Mouse (Mus musculus): ENCODE data around the gene Ccdc34. TPM values are rescaled to one million over a fixed set of nuclear protein-coding genes. Genes with fewer than 3 reads are reported as not detected.

Ccdc34 gene
- polyA plus RNA-seq, 1 experiment from 2014 or later, result 26.8 TPM

GRCm38 (mm10) chr2:110172456-110172855, 154.8 kb downstream of the Ccdc34 start:
- Histone ChIP-seq H3K27me3 (replicated peaks) (no peaks in the 10 kb centered on the region), H3K4me1 (no peaks in the 10 kb centered on the region)

GRCm38 (mm10) chr2:110173818-110174247, 156.2 kb downstream of the Ccdc34 start:
- Histone ChIP-seq H3K27me3 (replicated peaks) (no peaks in the 10 kb centered on the region), H3K27ac (no peak overlapping the region), H3K4me3 (no peak overlapping the region), H3K4me2 (no peak overlapping the region), H3K9me3 (replicated peaks) (no peaks in the 10 kb centered on the region), H3K9ac (no peak overlapping the region), H3K4me1 (no peaks in the 10 kb centered on the region), H3K36me3 (no peaks in the 10 kb centered on the region)
- ATAC-seq, result no peak
- 57% methylated on average over 7 of the region's 7 CpGs for WGBS (ENCODE audit: insufficient replicate concordance)

More at GRCm38 (mm10) chr2:110172456-110172855, 154.8 kb downstream of the Ccdc34 start:
- no peak for ATAC-seq
- H3K36me3 ChIP-seq, result no peaks in the 10 kb centered on the region
- no peak overlapping the region for H3K9ac ChIP-seq
- no peak overlapping the region for H3K27ac ChIP-seq
- no peak overlapping the region for H3K4me3 ChIP-seq
- no peaks in the 10 kb centered on the region for H3K9me3 ChIP-seq (replicated peaks)
- H3K4me2 ChIP-seq, result no peak overlapping the region
- WGBS (ENCODE audit: insufficient replicate concordance), result 64% methylated on average over 7 of the region's 7 CpGs

- Histone ChIP-seq H3K4me2 (no peak overlapping the region), H3K27me3 (replicated peaks) (no peaks in the 10 kb centered on the region), H3K36me3 (no peaks in the 10 kb centered on the region), H3K9me3 (replicated peaks) (no peaks in the 10 kb centered on the region), H3K27ac (no peak overlapping the region), H3K4me3 (no peak overlapping the region), H3K4me1 (no peaks in the 10 kb centered on the region), H3K9ac (no peak overlapping the region)
- ATAC-seq, result no peak
- WGBS (ENCODE audit: insufficient replicate concordance), result 45% methylated on average over 2 of the region's 2 CpGs
Observed at GRCm38 (mm10) chr2:110176761-110177400, 159.3 kb downstream of the Ccdc34 start.

- no peaks in the 10 kb centered on the region for H3K27me3 ChIP-seq (replicated peaks)
- no peak overlapping the region for H3K27ac ChIP-seq
- no peak overlapping the region for H3K4me2 ChIP-seq
- no peak overlapping the region for H3K4me3 ChIP-seq
- H3K9me3 ChIP-seq (replicated peaks), result no peaks in the 10 kb centered on the region
- ATAC-seq, result no peak
- no peaks in the 10 kb centered on the region for H3K36me3 ChIP-seq
- H3K9ac ChIP-seq, result no peak overlapping the region
- H3K4me1 ChIP-seq, result no peaks in the 10 kb centered on the region
- 38% methylated on average over 2 of the region's 2 CpGs for WGBS (ENCODE audit: insufficient replicate concordance)
Observed at GRCm38 (mm10) chr2:110177406-110177805, 159.8 kb downstream of the Ccdc34 start.

GRCm38 (mm10) chr2:110177879-110178278, 160.3 kb downstream of the Ccdc34 start:
- H3K4me1 ChIP-seq, result no peaks in the 10 kb centered on the region
- H3K36me3 ChIP-seq, result no peaks in the 10 kb centered on the region
- WGBS (ENCODE audit: insufficient replicate concordance), result 68% methylated on average over 7 of the region's 7 CpGs
- ATAC-seq, result no peak
- H3K9ac ChIP-seq, result no peak overlapping the region
- H3K4me3 ChIP-seq, result no peak overlapping the region
- H3K9me3 ChIP-seq (replicated peaks), result no peaks in the 10 kb centered on the region
- H3K4me2 ChIP-seq, result no peak overlapping the region
- H3K27ac ChIP-seq, result no peak overlapping the region
- no peaks in the 10 kb centered on the region for H3K27me3 ChIP-seq (replicated peaks)

- ATAC-seq, result peak; percentile 42; the same call in 1 of the 2 replicates
Observed at GRCm38 (mm10) chr2:110179669-110180315, 162.2 kb downstream of the Ccdc34 start.

GRCm38 (mm10) chr2:110180316-110180670, 162.7 kb downstream of the Ccdc34 start:
- no peaks in the 10 kb centered on the region for H3K36me3 ChIP-seq
- ATAC-seq, result no peak
- no peak overlapping the region for H3K9ac ChIP-seq
- no peaks in the 10 kb centered on the region for H3K27me3 ChIP-seq (replicated peaks)
- no peak overlapping the region for H3K27ac ChIP-seq
- H3K4me2 ChIP-seq, result no peak overlapping the region
- H3K9me3 ChIP-seq (replicated peaks), result no peaks in the 10 kb centered on the region
- H3K4me1 ChIP-seq, result no peaks in the 10 kb centered on the region
- no peak overlapping the region for H3K4me3 ChIP-seq
- WGBS (ENCODE audit: insufficient replicate concordance), result 60% methylated on average over 7 of the region's 7 CpGs

More at GRCm38 (mm10) chr2:110179669-110180315, 162.2 kb downstream of the Ccdc34 start:
- H3K4me3 ChIP-seq, result no peak overlapping the region
- no peaks in the 10 kb centered on the region for H3K4me1 ChIP-seq
- H3K4me2 ChIP-seq, result no peak overlapping the region
- no peak overlapping the region for H3K27ac ChIP-seq
- H3K9me3 ChIP-seq (replicated peaks), result no peaks in the 10 kb centered on the region
- H3K9ac ChIP-seq, result no peak overlapping the region
- 35% methylated on average over 10 of the region's 10 CpGs for WGBS (ENCODE audit: insufficient replicate concordance)
- no peaks in the 10 kb centered on the region for H3K27me3 ChIP-seq (replicated peaks)
- no peaks in the 10 kb centered on the region for H3K36me3 ChIP-seq

GRCm38 (mm10) chr2:110181666-110182065, 164.0 kb downstream of the Ccdc34 start:
- H3K27ac ChIP-seq, result no peak overlapping the region
- H3K4me1 ChIP-seq, result no peaks in the 10 kb centered on the region
- H3K4me3 ChIP-seq, result no peak overlapping the region
- H3K27me3 ChIP-seq (replicated peaks), result no peaks in the 10 kb centered on the region
- no peak for ATAC-seq
- no peak overlapping the region for H3K9ac ChIP-seq
- WGBS (ENCODE audit: insufficient replicate concordance), result 59% methylated on average over 6 of the region's 6 CpGs
- H3K9me3 ChIP-seq (replicated peaks), result no peaks in the 10 kb centered on the region
- H3K36me3 ChIP-seq, result no peaks in the 10 kb centered on the region
- no peak overlapping the region for H3K4me2 ChIP-seq

GRCm38 (mm10) chr2:110182248-110182647, 164.6 kb downstream of the Ccdc34 start:
- 56% methylated on average over 6 of the region's 6 CpGs for WGBS (ENCODE audit: insufficient replicate concordance)
- no peaks in the 10 kb centered on the region for H3K36me3 ChIP-seq
- H3K27me3 ChIP-seq (replicated peaks), result no peaks in the 10 kb centered on the region
- no peak overlapping the region for H3K4me3 ChIP-seq
- ATAC-seq, result no peak
- H3K27ac ChIP-seq, result no peak overlapping the region
- H3K9ac ChIP-seq, result no peak overlapping the region
- H3K4me2 ChIP-seq, result no peak overlapping the region
- no peaks in the 10 kb centered on the region for H3K4me1 ChIP-seq
- H3K9me3 ChIP-seq (replicated peaks), result no peaks in the 10 kb centered on the region

GRCm38 (mm10) chr2:110182795-110183486, 165.3 kb downstream of the Ccdc34 start:
- Histone ChIP-seq H3K27me3 (replicated peaks) (no peaks in the 10 kb centered on the region), H3K9me3 (replicated peaks) (no peaks in the 10 kb centered on the region), H3K4me2 (no peak overlapping the region), H3K9ac (no peak overlapping the region), H3K4me1 (no peaks in the 10 kb centered on the region), H3K36me3 (no peaks in the 10 kb centered on the region), H3K27ac (no peak overlapping the region), H3K4me3 (no peak overlapping the region)
- ATAC-seq, result no peak
- WGBS (ENCODE audit: insufficient replicate concordance), result 69% methylated on average over 4 of the region's 4 CpGs

- Histone ChIP-seq H3K27ac (no peak overlapping the region), H3K36me3 (no peaks in the 10 kb centered on the region), H3K27me3 (replicated peaks) (no peaks in the 10 kb centered on the region), H3K4me3 (no peak overlapping the region), H3K4me1 (no peaks in the 10 kb centered on the region), H3K9ac (no peak overlapping the region), H3K9me3 (replicated peaks) (no peaks in the 10 kb centered on the region), H3K4me2 (no peak overlapping the region)
- no peak for ATAC-seq
- WGBS (ENCODE audit: insufficient replicate concordance), result 87% methylated on average over 1 of the region's 1 CpGs
Observed at GRCm38 (mm10) chr2:110184071-110184470, 166.5 kb downstream of the Ccdc34 start.

GRCm38 (mm10) chr2:110186427-110186980, 168.9 kb downstream of the Ccdc34 start:
- H3K4me3 ChIP-seq, result no peak overlapping the region
- H3K9ac ChIP-seq, result no peak overlapping the region
- no peaks in the 10 kb centered on the region for H3K27me3 ChIP-seq (replicated peaks)
- no peak overlapping the region for H3K27ac ChIP-seq
- H3K9me3 ChIP-seq (replicated peaks), result no peaks in the 10 kb centered on the region
- H3K4me2 ChIP-seq, result no peak overlapping the region
- no peaks in the 10 kb centered on the region for H3K36me3 ChIP-seq
- no peaks in the 10 kb centered on the region for H3K4me1 ChIP-seq
- no peak for ATAC-seq
- 50% methylated on average over 6 of the region's 6 CpGs for WGBS (ENCODE audit: insufficient replicate concordance)
